Mouse (Mus musculus) myocyte (in vitro differentiated cells): Measurements from ENCODE around the gene Lpp. TPM values are rescaled to one million over a fixed set of nuclear protein-coding genes. Genes with fewer than 3 reads are reported as not detected.

Experiments
- H3K27me3 ChIP-seq: one replicate; pipeline ENCODE4 v1.6.1; 2011; ENCODE audit not compliant: control insufficient read depth, insufficient read depth, insufficient read length
- H3K36me3 ChIP-seq: one replicate; pipeline ENCODE4 v1.6.1; 2011; ENCODE audit not compliant: control insufficient read depth, insufficient read depth
- H3K4me2 ChIP-seq: one replicate; pipeline ENCODE4 v1.6.1; 2011; ENCODE audit warnings: low read depth, control low read depth
- H3K4me3 ChIP-seq: one replicate; pipeline ENCODE4 v1.5.1; 2011; ENCODE audit warnings: mild to moderate bottlenecking, control low read depth, moderate library complexity
- H3K79me2 ChIP-seq: one replicate; pipeline ENCODE4 v1.6.1; 2011; ENCODE audit not compliant: control insufficient read depth, insufficient read depth
- H3ac ChIP-seq: one replicate; pipeline ENCODE4 v1.6.1; 2011; ENCODE audit not compliant: control insufficient read depth, insufficient read length
- CEBPB ChIP-seq: IDR thresholded peaks from 2 replicates; pipeline ENCODE4 v1.6.1; 2011; ENCODE audit warnings: mild to moderate bottlenecking, moderate library complexity; ENCODE audit not compliant: poor library complexity, insufficient read depth, severe bottlenecking
- E2F4 ChIP-seq: IDR thresholded peaks from one replicate; pipeline ENCODE4 v1.6.1; 2011; ENCODE audit warnings: mild to moderate bottlenecking, control low read depth, moderate library complexity; ENCODE audit not compliant: insufficient read depth
- MAX ChIP-seq: IDR thresholded peaks from one replicate; pipeline ENCODE4 v1.6.1; 2011; ENCODE audit warnings: low read depth, mild to moderate bottlenecking, control low read depth
- MYOD1 ChIP-seq, 3 experiments: IDR thresholded peaks; one replicate each; pipeline ENCODE4 v1.6.1; 2011; ENCODE audit warnings: control low read depth in 2 of 3, low read depth in 2 of 3, mild to moderate bottlenecking in 2 of 3, moderate library complexity in 1 of 3; ENCODE audit not compliant: insufficient read length in 2 of 3, control insufficient read depth in 1 of 3
- MYOG ChIP-seq, 3 experiments: IDR thresholded peaks; one replicate each; pipeline ENCODE4 v1.6.1; 2011; ENCODE audit warnings: control low read depth in 2 of 3, low read depth in 2 of 3, mild to moderate bottlenecking in 2 of 3; ENCODE audit not compliant: insufficient read length in 2 of 3, control insufficient read depth in 1 of 3, insufficient read depth in 1 of 3
- POLR2A ChIP-seq: IDR thresholded peaks from one replicate; pipeline ENCODE4 v1.6.1; 2011; ENCODE audit warnings: low read depth, mild to moderate bottlenecking, control low read depth, moderate library complexity; ENCODE audit not compliant: insufficient read length
- POLR2AphosphoS2 ChIP-seq: IDR thresholded peaks from one replicate; pipeline ENCODE4 v1.6.1; 2011; ENCODE audit warnings: low read depth, control low read depth; ENCODE audit not compliant: insufficient read length
- REST ChIP-seq: IDR thresholded peaks from one replicate; pipeline ENCODE4 v1.6.1; 2011; ENCODE audit warnings: mild to moderate bottlenecking, control low read depth, moderate library complexity; ENCODE audit not compliant: insufficient read depth, insufficient read length
- SRF ChIP-seq: IDR thresholded peaks from one replicate; pipeline ENCODE4 v1.6.1; 2011; ENCODE audit warnings: low read depth; ENCODE audit not compliant: control insufficient read depth, insufficient read length
- TCF12 ChIP-seq: IDR thresholded peaks from one replicate; pipeline ENCODE4 v1.6.1; 2011; ENCODE audit warnings: mild to moderate bottlenecking, control low read depth; ENCODE audit not compliant: poor library complexity, insufficient read depth, severe bottlenecking
- TCF3 ChIP-seq: IDR thresholded peaks from one replicate; pipeline ENCODE4 v1.6.1; 2011; ENCODE audit warnings: low read depth, control low read depth; ENCODE audit not compliant: insufficient read length
- USF1 ChIP-seq: IDR thresholded peaks from one replicate; pipeline ENCODE4 v1.6.1; 2011; ENCODE audit warnings: low read depth, mild to moderate bottlenecking, control low read depth, moderate library complexity
- polyA plus RNA-seq: library from polyadenylated mRNA; unstranded; fragments of >200 nt; fragmentation: generic; extraction: Trizol; gene quantifications from one replicate; pipeline ENCODE4 v1.2.1, GENCODE M21; 2012; ENCODE audit warnings: missing spikeins

Gene Lpp
- polyA plus RNA-seq, 1 experiment = 4.8 TPM

DNA sequence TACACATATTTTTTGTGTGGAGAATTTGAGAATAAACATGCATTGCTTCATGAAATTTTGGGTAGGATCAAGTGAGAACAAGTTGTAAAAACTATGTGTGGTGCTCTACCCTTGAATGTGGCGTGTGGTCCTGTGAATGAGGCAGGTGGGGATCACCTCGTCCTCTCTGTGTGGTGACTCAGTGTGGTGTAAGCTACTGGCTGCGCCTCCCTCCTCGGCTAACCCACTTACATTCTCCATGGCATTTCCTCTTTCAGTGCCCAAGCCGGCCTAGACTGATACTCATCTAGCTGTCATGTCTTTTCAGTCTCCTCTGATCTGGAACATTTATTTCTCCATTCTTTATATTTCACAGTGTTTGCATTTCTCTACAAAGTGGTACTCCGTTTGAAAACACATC lies 81.5 kb downstream of the Lpp start:
- Histone ChIP-seq H3K4me2 (peak overlapping the region; percentile 0), H3ac (no peak overlapping the region), H3K79me2 (peaks cover 52% of the 10 kb centered on the region), H3K36me3 (peaks cover 5% of the 10 kb centered on the region), H3K4me3 (no peak overlapping the region), H3K27me3 (no peaks in the 10 kb centered on the region)
- TF ChIP-seq MYOD1 (IDR thresholded peaks at IDR 0.05; ENCODE audit: control insufficient read depth in 1 of 3, insufficient read length in 2 of 3, low read depth in 2 of 3) (peak in 1 of 3 experiments; percentile 36), TCF3 (no peak), MAX (no peak)

DNA sequence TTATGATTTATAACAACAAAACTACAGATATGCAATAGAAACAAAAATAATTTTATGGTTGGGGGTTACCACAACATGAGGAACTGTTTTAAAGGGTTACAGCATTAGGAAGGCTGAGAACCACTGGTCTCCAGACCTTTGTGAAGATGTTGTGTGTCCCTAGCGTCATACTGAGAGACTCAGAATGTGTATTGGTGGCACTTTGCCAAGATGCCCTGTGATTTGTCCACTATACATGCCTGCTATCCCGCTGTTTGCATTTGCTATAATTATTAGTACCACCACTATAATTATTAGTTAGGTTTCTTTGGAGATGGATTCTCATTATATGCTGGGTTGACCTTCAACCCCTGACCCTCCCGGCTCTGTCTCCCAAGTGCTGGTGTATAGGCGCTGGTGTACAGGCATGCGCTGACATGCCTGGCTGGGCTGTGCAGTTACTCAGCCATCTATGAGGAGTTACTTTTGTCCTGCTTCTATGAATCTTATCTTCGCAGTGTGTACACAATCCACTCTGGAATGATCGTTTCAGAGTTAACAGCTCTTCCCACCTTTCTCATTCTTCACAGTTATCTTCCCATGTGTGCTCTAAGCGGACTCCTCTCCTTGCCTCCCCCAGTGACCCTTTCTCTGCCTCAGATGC lies 82.1 kb downstream of the Lpp start:
- H3K4me3 ChIP-seq = no peak overlapping the region
- peak overlapping the region; percentile 0 for H3K4me2 ChIP-seq
- H3K79me2 ChIP-seq = peaks cover 59% of the 10 kb centered on the region
- TF ChIP-seq MAX = no peak
- no peaks in the 10 kb centered on the region for H3K27me3 ChIP-seq
- H3K36me3 ChIP-seq = peaks cover 5% of the 10 kb centered on the region
- no peak overlapping the region for H3ac ChIP-seq

DNA sequence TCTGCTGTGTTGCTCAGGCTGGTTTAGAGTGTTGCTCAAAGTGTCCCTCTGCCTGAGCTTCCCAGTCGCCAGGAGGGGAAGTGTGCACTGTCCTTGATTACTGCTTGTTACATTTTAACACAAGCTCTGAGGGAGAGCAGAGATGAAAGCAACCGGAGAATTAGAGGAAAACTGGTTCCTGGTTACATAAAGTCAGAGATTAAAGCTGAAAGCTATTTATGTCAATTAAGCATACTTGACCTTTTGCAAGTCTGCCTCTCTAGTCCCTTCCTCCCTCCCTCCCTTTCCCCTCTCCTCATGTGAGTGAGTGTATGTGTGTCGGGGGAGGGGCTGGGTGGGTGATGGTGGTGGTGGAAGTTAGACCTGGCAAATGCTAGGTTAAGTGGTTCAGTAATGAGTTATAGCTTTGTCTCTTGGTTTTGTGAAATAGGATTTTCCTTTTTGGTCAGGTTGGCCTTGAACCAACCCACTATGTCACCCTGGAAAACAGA lies 83.6 kb downstream of the Lpp start:
- TF ChIP-seq E2F4 (no peak), REST (no peak), SRF (no peak), POLR2A (no peak), POLR2AphosphoS2 (no peak), USF1 (no peak), MAX (no peak), TCF12 (no peak), CEBPB (no peak), TCF3 (no peak)
- Histone ChIP-seq H3ac (no peak overlapping the region), H3K27me3 (no peaks in the 10 kb centered on the region), H3K79me2 (peaks cover 71% of the 10 kb centered on the region), H3K36me3 (peaks cover 3% of the 10 kb centered on the region), H3K4me3 (no peak overlapping the region), H3K4me2 (no peak overlapping the region)

- TF ChIP-seq POLR2AphosphoS2 = no peak
- TF ChIP-seq MYOG (IDR thresholded peaks at IDR 0.05; ENCODE audit: control insufficient read depth in 1 of 3, insufficient read depth in 1 of 3, insufficient read length in 2 of 3, low read depth in 2 of 3) = no peak
- no peak for TF ChIP-seq MYOD1 (IDR thresholded peaks at IDR 0.05; ENCODE audit: control insufficient read depth in 1 of 3, insufficient read length in 2 of 3, low read depth in 2 of 3)
- TF ChIP-seq POLR2A = no peak
- TF ChIP-seq TCF3 = no peak
- TF ChIP-seq E2F4 = no peak
- TF ChIP-seq TCF12 = no peak
- no peak for TF ChIP-seq USF1
- no peak for TF ChIP-seq MAX
- no peak for TF ChIP-seq CEBPB
- no peak for TF ChIP-seq SRF
- TF ChIP-seq REST = no peak
- H3K4me3 ChIP-seq = no peak overlapping the region
Observed at GRCm38 (mm10) chr16:24478006-24478405, 84.7 kb downstream of the Lpp start.

GRCm38 (mm10) chr16:24478851-24479250 lies 85.5 kb downstream of the Lpp start:
- Histone ChIP-seq H3K36me3 (no peaks in the 10 kb centered on the region), H3K4me3 (no peak overlapping the region), H3K4me2 (no peak overlapping the region), H3ac (no peak overlapping the region), H3K27me3 (no peaks in the 10 kb centered on the region), H3K79me2 (peaks cover 72% of the 10 kb centered on the region)
- no peak for TF ChIP-seq POLR2AphosphoS2
- TF ChIP-seq TCF3 = no peak
- TF ChIP-seq MAX = no peak

More at GRCm38 (mm10) chr16:24478006-24478405, 84.7 kb downstream of the Lpp start:
- H3K36me3 ChIP-seq = no peaks in the 10 kb centered on the region
- H3ac ChIP-seq = no peak overlapping the region
- peaks cover 72% of the 10 kb centered on the region for H3K79me2 ChIP-seq
- H3K4me2 ChIP-seq = no peak overlapping the region
- H3K27me3 ChIP-seq = no peaks in the 10 kb centered on the region

DNA sequence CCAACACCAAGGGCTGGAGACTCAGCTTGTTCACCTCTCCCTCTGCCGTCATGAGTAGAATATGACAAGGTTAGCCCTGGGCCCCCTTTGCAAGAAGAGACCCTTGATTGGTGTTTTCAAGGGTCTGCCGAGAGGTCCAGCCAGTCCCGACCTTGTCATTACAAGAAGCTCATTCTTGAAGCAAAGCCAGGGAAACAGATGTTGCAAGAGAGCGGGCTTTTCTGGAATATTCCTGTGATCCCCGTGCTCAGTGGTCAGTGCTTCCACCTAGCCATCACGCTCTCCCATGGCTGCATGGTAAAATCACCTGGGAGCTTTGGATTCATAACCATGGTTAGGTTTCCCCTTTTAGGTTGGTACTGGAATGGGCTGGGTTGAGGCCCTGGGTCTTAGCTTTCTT lies 89.3 kb downstream of the Lpp start:
- TF ChIP-seq CEBPB = no peak
- TF ChIP-seq MYOG (IDR thresholded peaks at IDR 0.05; ENCODE audit: control insufficient read depth in 1 of 3, insufficient read depth in 1 of 3, insufficient read length in 2 of 3, low read depth in 2 of 3) = no peak
- TF ChIP-seq POLR2AphosphoS2 = no peak
- no peak for TF ChIP-seq USF1
- no peak for TF ChIP-seq TCF12
- TF ChIP-seq SRF = no peak
- no peak for TF ChIP-seq REST
- TF ChIP-seq E2F4 = no peak
- H3K27me3 ChIP-seq = no peaks in the 10 kb centered on the region
- no peak overlapping the region for H3ac ChIP-seq
- peaks cover 65% of the 10 kb centered on the region for H3K79me2 ChIP-seq
- no peaks in the 10 kb centered on the region for H3K36me3 ChIP-seq
- H3K4me3 ChIP-seq = no peak overlapping the region
- H3K4me2 ChIP-seq = no peak overlapping the region
